Mouse (Mus musculus) cerebellum, adult 2 months (tissue): ENCODE measurements around the gene Smarcd2. TPM values are rescaled to one million over a fixed set of nuclear protein-coding genes. Genes with fewer than 3 reads are reported as not detected.

Source experiments
- DNase-seq, 2 experiments: peaks; one replicate each; pipeline ENCODE4 v3.0.0; 2021
- H3K27ac ChIP-seq: fragments of 200-500 bp; 2 replicates; pipeline ENCODE4 v1.5.1; 2012; ENCODE audit warnings: low read length, control low read depth, inconsistent platforms; ENCODE audit not compliant: insufficient read depth
- H3K27me3 ChIP-seq: fragments of 200-500 bp; 2 replicates; pipeline ENCODE4 v1.6.1; 2012; ENCODE audit warnings: inconsistent platforms, mild to moderate bottlenecking, low read length, moderate library complexity; ENCODE audit not compliant: control insufficient read depth, insufficient read depth
- H3K4me1 ChIP-seq: fragments of 200-500 bp; 2 replicates; pipeline ENCODE4 v1.6.1; 2011; ENCODE audit warnings: low read length; ENCODE audit not compliant: control insufficient read depth, insufficient read depth
- H3K4me3 ChIP-seq: fragments of 200-500 bp; replicated peaks from 2 replicates; pipeline ENCODE3; 2011; ENCODE audit warnings: mild to moderate bottlenecking, low read depth, low read length, control low read depth; ENCODE audit not compliant: insufficient read depth
- CTCF ChIP-seq: fragments of 200-500 bp; IDR thresholded peaks from 2 replicates; pipeline ENCODE4 v1.5.1; 2011; ENCODE audit warnings: low read depth, mild to moderate bottlenecking, control low read depth, low read length, moderate library complexity, borderline replicate concordance; ENCODE audit not compliant: insufficient read depth
- POLR2A ChIP-seq: fragments of 200-500 bp; IDR thresholded peaks from 2 replicates; pipeline ENCODE4 v1.6.1; 2011; ENCODE audit warnings: low read length, control low read depth, borderline replicate concordance; ENCODE audit not compliant: insufficient read depth
- WGBS: fragments of 180-500 bp; shearing (Covaris S2); methylation state at CpG from one replicate; pipeline ENCODE4 v1.1.7; 2018; 5-methylcytosine and 5-hydroxymethylcytosine counted together
- polyA plus RNA-seq: library from polyadenylated mRNA; depleted of rRNA; stranded (reverse); fragments of >200 nt; gene quantifications from 2 replicates; pipeline ENCODE4 v1.2.3, GENCODE M21; 2012; rRNA removed

Smarcd2 gene
- 114 and 144 TPM in 2 replicates for polyA plus RNA-seq

GRCm38 (mm10) chr11:106272644-106273310, at the start of gene Smarcd2:
Gene Smarcd2 (minus strand): TSS chr11:106272972.
- TF ChIP-seq CTCF (no peak), POLR2A (peak; percentile 53; the same call in 1 of the 2 replicates)
- Histone ChIP-seq H3K27me3 (no peaks in the 10 kb centered on the region), H3K4me1 (peaks cover 14% of the 10 kb centered on the region; the same call in 1 of the 2 replicates), H3K27ac (peak within 1 kb of the TSS; percentile 81), H3K4me3 (peak within 1 kb of the TSS; percentile 72)
- under 1% methylated on average over 72 of the region's 72 CpGs for WGBS
- peak; percentile 99 to 100 for DNase-seq

GRCm38 (mm10) chr11:106318406-106319366, 45.9 kb upstream of the Smarcd2 start:
- whole genome bisulfite sequencing: 73% methylated on average over 21 of the region's 21 CpGs
- no peak for DNase-seq
- no peaks in the 10 kb centered on the region for H3K4me1 ChIP-seq
- no peaks in the 10 kb centered on the region for H3K27me3 ChIP-seq
- H3K4me3 ChIP-seq: no peak overlapping the region
- no peak for TF ChIP-seq CTCF
- no peak for TF ChIP-seq POLR2A
- H3K27ac ChIP-seq: no peak overlapping the region

GRCm38 (mm10) chr11:106317801-106318200, 45.0 kb upstream of the Smarcd2 start:
- Histone ChIP-seq H3K4me1 (no peaks in the 10 kb centered on the region), H3K27me3 (no peaks in the 10 kb centered on the region), H3K27ac (no peak overlapping the region), H3K4me3 (no peak overlapping the region)
- TF ChIP-seq POLR2A (no peak), CTCF (no peak)
- no peak for DNase-seq
- WGBS: 76% methylated on average over 7 of the region's 7 CpGs

GRCm38 (mm10) chr11:106316416-106316815, 43.6 kb upstream of the Smarcd2 start:
- WGBS: 92% methylated on average over 1 of the region's 1 CpGs
- no peak for TF ChIP-seq POLR2A
- H3K4me1 ChIP-seq: no peaks in the 10 kb centered on the region
- H3K27ac ChIP-seq: no peak overlapping the region
- DNase-seq: no peak
- no peaks in the 10 kb centered on the region for H3K27me3 ChIP-seq
- H3K4me3 ChIP-seq: no peak overlapping the region

GRCm38 (mm10) chr11:106314333-106314812, 41.6 kb upstream of the Smarcd2 start, which contains the start of gene Cd79b:
Gene Cd79b (minus strand): TSS chr11:106314762.
- no peak for DNase-seq
- Histone ChIP-seq H3K27me3 (no peaks in the 10 kb centered on the region), H3K27ac (no peak within 1 kb of the TSS), H3K4me1 (no peaks in the 10 kb centered on the region), H3K4me3 (no peak within 1 kb of the TSS)
- no peak for TF ChIP-seq POLR2A
- TF ChIP-seq CTCF: no peak
- 81% methylated on average over 9 of the region's 9 CpGs for WGBS

- no peak overlapping the region for H3K4me3 ChIP-seq
- H3K27ac ChIP-seq: no peak overlapping the region
- WGBS: 84% methylated on average over 5 of the region's 5 CpGs
- H3K27me3 ChIP-seq: no peaks in the 10 kb centered on the region
- no peak for TF ChIP-seq CTCF
- TF ChIP-seq POLR2A: no peak
- no peak for DNase-seq
- no peaks in the 10 kb centered on the region for H3K4me1 ChIP-seq
Observed at GRCm38 (mm10) chr11:106313533-106313932, 40.8 kb upstream of the Smarcd2 start.

GRCm38 (mm10) chr11:106310123-106310522, 37.4 kb upstream of the Smarcd2 start:
- H3K4me3 ChIP-seq: no peak overlapping the region
- H3K4me1 ChIP-seq: no peaks in the 10 kb centered on the region
- no peak for TF ChIP-seq POLR2A
- WGBS: 72% methylated on average over 5 of the region's 5 CpGs
- H3K27ac ChIP-seq: no peak overlapping the region
- no peak for DNase-seq
- H3K27me3 ChIP-seq: no peaks in the 10 kb centered on the region
